10 mouse cellular contexts compared by ENCODE assay signal in genomic region chr3:94373090-94373489, GRCm38 (mm10). TPM values are rescaled to one million over a fixed set of nuclear protein-coding genes. Genes with fewer than 3 reads are reported as not detected.
DNase-seq lines count a peak whose midpoint lies in the region; ATAC-seq and TF ChIP-seq lines count a peak whose summit lies in the region.
"Had no signal": no experiment of that assay in that cellular context is flagged by ENCODE, and none has a peak within 500 bp of the region (broad histone marks: within the 10 kb centered on the region; RNA-seq: fewer than 3 reads in every experiment).

No protein-coding gene starts in this region.

- 4% methylated on average over 10 of the region's 10 CpGs for WGBS in heart, adult 2 months
- 5% methylated on average over 10 of the region's 10 CpGs for WGBS in forebrain, postnatal 0 days
- 4% methylated on average over 10 of the region's 10 CpGs for WGBS in limb, embryonic 13.5 days
- WGBS in neural tube, embryonic 14.5 days = 3% methylated on average over 10 of the region's 10 CpGs

- ATAC-seq in forebrain, postnatal 0 days = peak; percentile 13; the same call in 1 of the 2 replicates
- ATAC-seq in limb, embryonic 13.5 days (ENCODE audit: low FRiP score, low read depth) = peak; percentile 20
- peak; percentile 38; the same call in 1 of the 2 replicates for ATAC-seq in neural tube, embryonic 14.5 days (ENCODE audit: low read depth)

- H3K9me3 ChIP-seq in forebrain, postnatal 0 days (ENCODE audit: low read length) = no peaks in the 10 kb centered on the region
- H3K9me3 ChIP-seq in limb, embryonic 13.5 days = no peaks in the 10 kb centered on the region
- H3K9me3 ChIP-seq in neural tube, embryonic 14.5 days (ENCODE audit: control insufficient read depth, low read length) = no peaks in the 10 kb centered on the region
- H3K9me3 ChIP-seq: G1E had no signal

- peak overlapping the region; percentile 23 for H3K9ac ChIP-seq in heart, adult 2 months (ENCODE audit: low read depth, low read length)
- no peak overlapping the region for H3K9ac ChIP-seq in forebrain, postnatal 0 days
- H3K9ac ChIP-seq in limb, embryonic 13.5 days = no peak overlapping the region
- H3K9ac ChIP-seq in neural tube, embryonic 14.5 days (replicated peaks; ENCODE audit: low read depth, low read length) = no peak overlapping the region; the same call in 1 of the 2 replicates

- H3K79me2 ChIP-seq in heart, adult 2 months (replicated peaks; ENCODE audit: control insufficient read depth, insufficient read depth, low read length) = no peaks in the 10 kb centered on the region

- no peak for TF ChIP-seq POLR2A in heart, adult 2 months (IDR thresholded peaks at IDR 0.05; ENCODE audit: insufficient read depth, low read depth, low read length)

- no peaks in the 10 kb centered on the region; the same call in 1 of the 2 replicates for H3K27me3 ChIP-seq in heart, adult 2 months (ENCODE audit: control insufficient read depth, insufficient read depth, low read length)
- no peaks in the 10 kb centered on the region for H3K27me3 ChIP-seq in forebrain, postnatal 0 days (ENCODE audit: insufficient read depth, low read length)
- H3K27me3 ChIP-seq in limb, embryonic 13.5 days = peaks cover 8% of the 10 kb centered on the region; the same call in 1 of the 2 replicates
- H3K27me3 ChIP-seq in neural tube, embryonic 14.5 days (ENCODE audit: control insufficient read depth, insufficient read depth, low read length) = no peaks in the 10 kb centered on the region

- H3K27ac ChIP-seq in heart, adult 2 months = peak overlapping the region; percentile 55; the same call in 1 of the 2 replicates
- no peak overlapping the region for H3K27ac ChIP-seq in forebrain, postnatal 0 days (ENCODE audit: low read depth, low read length)
- no peak overlapping the region for H3K27ac ChIP-seq in limb, embryonic 13.5 days
- no peak overlapping the region for H3K27ac ChIP-seq in neural tube, embryonic 14.5 days (ENCODE audit: low read depth, low read length)

- peak overlapping the region; percentile 7; the same call in 1 of the 2 replicates for H3K4me2 ChIP-seq in forebrain, postnatal 0 days (ENCODE audit: low read depth)
- H3K4me2 ChIP-seq in limb, embryonic 13.5 days (replicated peaks) = peak overlapping the region; percentile 60
- H3K4me2 ChIP-seq in neural tube, embryonic 14.5 days (ENCODE audit: low read depth, low read length) = peak overlapping the region; percentile 27; the same call in 1 of the 2 replicates

- H3K36me3 ChIP-seq in heart, adult 2 months (ENCODE audit: control insufficient read depth, insufficient read depth, low read length) = no peaks in the 10 kb centered on the region
- H3K36me3 ChIP-seq in forebrain, postnatal 0 days (ENCODE audit: insufficient read depth) = no peaks in the 10 kb centered on the region
- no peaks in the 10 kb centered on the region for H3K36me3 ChIP-seq in limb, embryonic 13.5 days
- no peaks in the 10 kb centered on the region for H3K36me3 ChIP-seq in neural tube, embryonic 14.5 days (ENCODE audit: control insufficient read depth, insufficient read depth, low read length)
- H3K36me3 ChIP-seq: G1E had no signal

- peaks cover 1% of the 10 kb centered on the region; the same call in 1 of the 2 replicates for H3K4me1 ChIP-seq in heart, adult 2 months (ENCODE audit: control insufficient read depth, insufficient read depth, low read length)
- 0 out of 2 replicates have a peak, but pooled peaks cover 4% of the 10 kb centered on the region for H3K4me1 ChIP-seq in forebrain, postnatal 0 days (ENCODE audit: insufficient read depth)
- peaks cover 37% of the 10 kb centered on the region for H3K4me1 ChIP-seq in limb, embryonic 13.5 days
- peaks cover 8% of the 10 kb centered on the region; the same call in 1 of the 2 replicates for H3K4me1 ChIP-seq in neural tube, embryonic 14.5 days (ENCODE audit: control insufficient read depth, insufficient read depth, low read length)

- TF ChIP-seq CTCF in heart, adult 2 months (IDR thresholded peaks at IDR 0.05) = no peak
- TF ChIP-seq CTCF in forebrain, postnatal 0 days (IDR thresholded peaks at IDR 0.05; ENCODE audit: low read depth) = no peak

- TF ChIP-seq EP300 in heart, adult 2 months (IDR thresholded peaks at IDR 0.05; ENCODE audit: insufficient read depth, low read depth, low read length) = no peak

- peak overlapping the region; percentile 34 for H3K4me3 ChIP-seq in heart, adult 2 months
- H3K4me3 ChIP-seq in forebrain, postnatal 0 days (ENCODE audit: low read depth, low read length) = no peak overlapping the region
- peak overlapping the region; percentile 27 for H3K4me3 ChIP-seq in limb, embryonic 13.5 days
- H3K4me3 ChIP-seq in neural tube, embryonic 14.5 days (ENCODE audit: low read depth, low read length) = no peak overlapping the region

- no peak for DNase-seq in heart, adult 2 months
- no peak for DNase-seq in heart, postnatal 36 days
- DNase-seq in R1 (ENCODE audit: low read depth, low spot score) = peak; percentile 33
- no peak for DNase-seq in forebrain, postnatal 0 days
- no peak for DNase-seq in left cerebral cortex, postnatal 36 days (ENCODE audit: low spot score in 2 of 2)
- DNase-seq in embryo, embryonic 10 days (ENCODE audit: low spot score) = no peak

- intact Hi-C loops in heart, adult 2 months (cut with DNase I) = loop anchor here (2.0 kb wide), 1 partner anchor 70 kb away; the partner anchor contains the start of genes Mrpl9 and Oaz3
- intact Hi-C loops in heart, postnatal 36 days (cut with DNase I) = no loop called here
- intact Hi-C loops in left cerebral cortex, postnatal 36 days (cut with DNase I) = no loop called here

RNA-seq across cellular contexts. Expression of gene Rorc, which starts 0.5 kb away (rescaled TPM):
- 10 to 100 TPM; 36.1 to 44.8 TPM for total RNA-seq in heart, adult 2 months (2021)
- polyA plus RNA-seq in heart, adult 2 months (2012; rRNA removed) = 25.7 and 26.7 TPM in 2 replicates
- 10 to 100 TPM; 31.9 to 48.1 TPM for total RNA-seq in heart, postnatal 36 days (2021)
- 0.29 and 0.46 TPM in 2 replicates for total RNA-seq in forebrain, postnatal 0 days (2014; rRNA removed)
- 0.25 and 0.27 TPM in 2 replicates for polyA plus RNA-seq in forebrain, postnatal 0 days (2015; fragmentation: Nextera tagmentation; extraction: Ambion mirVana)
- 0.98 and 1.0 TPM in 2 replicates for polyA plus RNA-seq in limb, embryonic 13.5 days (2015; fragmentation: Nextera tagmentation; extraction: Ambion mirVana)
- 0.24 and 0.49 TPM in 2 replicates for polyA plus RNA-seq in neural tube, embryonic 14.5 days (2014; fragmentation: Nextera tagmentation; extraction: Ambion mirVana)
- 1 to 10 TPM in 1 of 2 experiments, under 1 TPM in 1; 0.59 to 1.0 TPM for total RNA-seq in left cerebral cortex, postnatal 36 days (2021)
- total RNA-seq: G1E had no signal
- polyA plus RNA-seq: G1E had no signal

RNA-seq across cellular contexts. Expression of gene C2cd4d, which starts 10.9 kb away (rescaled TPM):
- total RNA-seq in heart, adult 2 months (2021) = not detected
- polyA plus RNA-seq in heart, adult 2 months (2012; rRNA removed) = 0.14 TPM in 1 of 2 replicates, not detected in the other
- total RNA-seq in heart, postnatal 36 days (2021) = under 1 TPM in 1 of 2 experiments, not detected in 1; 0.27 TPM
- 0.62 and 3.0 TPM in 2 replicates for total RNA-seq in forebrain, postnatal 0 days (2014; rRNA removed)
- 1.7 TPM in 2 replicates for polyA plus RNA-seq in forebrain, postnatal 0 days (2015; fragmentation: Nextera tagmentation; extraction: Ambion mirVana)
- polyA plus RNA-seq in limb, embryonic 13.5 days (2015; fragmentation: Nextera tagmentation; extraction: Ambion mirVana) = 2.5 and 3.1 TPM in 2 replicates
- 3.9 and 4.3 TPM in 2 replicates for polyA plus RNA-seq in neural tube, embryonic 14.5 days (2014; fragmentation: Nextera tagmentation; extraction: Ambion mirVana)
- under 1 TPM; 0.32 to 0.82 TPM for total RNA-seq in left cerebral cortex, postnatal 36 days (2021)
- total RNA-seq: hematopoietic stem cell, adult 5-6 weeks had no signal
- polyA plus RNA-seq: G1E had no signal

RNA-seq across cellular contexts. Expression of gene Lingo4, which starts 25.2 kb away (rescaled TPM):
- total RNA-seq in heart, adult 2 months (2021) = under 1 TPM; 0.05 to 0.09 TPM
- 0.04 and 0.09 TPM in 2 replicates for polyA plus RNA-seq in heart, adult 2 months (2012; rRNA removed)
- total RNA-seq in heart, postnatal 36 days (2021) = under 1 TPM; 0.11 to 0.16 TPM
- total RNA-seq in forebrain, postnatal 0 days (2014; rRNA removed) = 1.0 TPM in 2 replicates
- 0.43 and 1.2 TPM in 2 replicates for polyA plus RNA-seq in forebrain, postnatal 0 days (2015; fragmentation: Nextera tagmentation; extraction: Ambion mirVana)
- 0.06 and 0.14 TPM in 2 replicates for polyA plus RNA-seq in limb, embryonic 13.5 days (2015; fragmentation: Nextera tagmentation; extraction: Ambion mirVana)
- 1.3 and 1.4 TPM in 2 replicates for polyA plus RNA-seq in neural tube, embryonic 14.5 days (2014; fragmentation: Nextera tagmentation; extraction: Ambion mirVana)
- under 1 TPM; 0.72 to 0.97 TPM for total RNA-seq in left cerebral cortex, postnatal 36 days (2021)
- total RNA-seq: hematopoietic stem cell, adult 5-6 weeks had no signal
- polyA plus RNA-seq: G1E had no signal

RNA-seq across cellular contexts. Expression of gene Them5, which starts 31.2 kb away (rescaled TPM):
- not detected for total RNA-seq in heart, adult 2 months (2021)
- polyA plus RNA-seq in heart, adult 2 months (2012; rRNA removed) = not detected in 2 replicates
- not detected for total RNA-seq in heart, postnatal 36 days (2021)
- not detected in 2 replicates for total RNA-seq in forebrain, postnatal 0 days (2014; rRNA removed)
- 0.11 TPM in 1 of 2 replicates, not detected in the other for polyA plus RNA-seq in forebrain, postnatal 0 days (2015; fragmentation: Nextera tagmentation; extraction: Ambion mirVana)
- 2.3 and 2.4 TPM in 2 replicates for polyA plus RNA-seq in limb, embryonic 13.5 days (2015; fragmentation: Nextera tagmentation; extraction: Ambion mirVana)
- polyA plus RNA-seq in neural tube, embryonic 14.5 days (2014; fragmentation: Nextera tagmentation; extraction: Ambion mirVana) = 0.22 TPM in 1 of 2 replicates, not detected in the other
- total RNA-seq in left cerebral cortex, postnatal 36 days (2021) = not detected
- total RNA-seq: hematopoietic stem cell, adult 5-6 weeks had no signal
- polyA plus RNA-seq: G1E had no signal

RNA-seq across cellular contexts. Expression of gene Tdrkh, which starts 40.0 kb away (rescaled TPM):
- 1 to 10 TPM; 3.9 to 4.9 TPM for total RNA-seq in heart, adult 2 months (2021)
- polyA plus RNA-seq in heart, adult 2 months (2012; rRNA removed) = 0.64 and 0.82 TPM in 2 replicates
- total RNA-seq in heart, postnatal 36 days (2021) = 1 to 10 TPM; 4.0 to 5.1 TPM
- 9.8 and 13.6 TPM in 2 replicates for total RNA-seq in forebrain, postnatal 0 days (2014; rRNA removed)
- 43.8 and 49.2 TPM in 2 replicates for polyA plus RNA-seq in forebrain, postnatal 0 days (2015; fragmentation: Nextera tagmentation; extraction: Ambion mirVana)
- 8.4 and 8.9 TPM in 2 replicates for polyA plus RNA-seq in limb, embryonic 13.5 days (2015; fragmentation: Nextera tagmentation; extraction: Ambion mirVana)
- 51.5 and 52.5 TPM in 2 replicates for polyA plus RNA-seq in neural tube, embryonic 14.5 days (2014; fragmentation: Nextera tagmentation; extraction: Ambion mirVana)
- total RNA-seq in left cerebral cortex, postnatal 36 days (2021) = 10 to 100 TPM; 35.2 to 36.7 TPM
- polyA plus RNA-seq: G1E had no signal

Comparison
In these comparisons a context has a peak if more than half of its experiments do, and no peak if none do; other contexts are left out.
1. H3K4me3 ChIP-seq: peak in heart, adult 2 months (single experiment) and limb, embryonic 13.5 days (single experiment); none in forebrain, postnatal 0 days (single experiment) and neural tube, embryonic 14.5 days (single experiment).
2. H3K4me2 ChIP-seq: peak in every context shown above with its lines; median percentile 60 in limb, embryonic 13.5 days; 27 in neural tube, embryonic 14.5 days; 7 in forebrain, postnatal 0 days.
3. RNA of gene Rorc, which starts 0.5 kb away (total RNA-seq): 31.9 to 48.1 TPM in heart, postnatal 36 days and 36.1 to 44.8 TPM in heart, adult 2 months; 0.59 to 1.0 TPM in left cerebral cortex, postnatal 36 days and 0.29 to 0.46 TPM in forebrain, postnatal 0 days; every median in the first group is over 10 times any median in the second.
4. Peak in every context shown above with its lines, with median percentiles within 50 percentile points of each other: ATAC-seq.